Mouse (Mus musculus) erythroblast, embryonic 14.5 days (primary cell): ENCODE results near the gene Tmem211. TPM values are rescaled to one million over a fixed set of nuclear protein-coding genes. Genes with fewer than 3 reads are reported as not detected.

Experiments used
- H3K27me3 ChIP-seq: 2 replicates; pipeline ENCODE4 v1.6.1; 2012; ENCODE audit warnings: inconsistent platforms; ENCODE audit not compliant: control insufficient read depth
- H3K36me3 ChIP-seq: 2 replicates; pipeline ENCODE4 v1.6.1; 2012; ENCODE audit warnings: mild to moderate bottlenecking, inconsistent platforms; ENCODE audit not compliant: control insufficient read depth
- H3K4me1 ChIP-seq: 2 replicates; pipeline ENCODE4 v1.6.1; 2012; ENCODE audit warnings: inconsistent platforms; ENCODE audit not compliant: control insufficient read depth
- H3K4me3 ChIP-seq: replicated peaks from 2 replicates; pipeline ENCODE3; 2012; ENCODE audit warnings: moderate library complexity, mild to moderate bottlenecking, inconsistent platforms
- H3K9me3 ChIP-seq: 2 replicates; pipeline ENCODE4 v1.6.1; 2012; ENCODE audit warnings: low read length, inconsistent platforms, mixed read lengths; ENCODE audit not compliant: control insufficient read depth
- GATA1 ChIP-seq: IDR thresholded peaks from 2 replicates; pipeline ENCODE4 v1.6.1; 2012; ENCODE audit warnings: low read length, inconsistent platforms, mixed read lengths
- TAL1 ChIP-seq: IDR thresholded peaks from 3 replicates; pipeline ENCODE4 v1.6.1; 2012; ENCODE audit warnings: low read length, inconsistent platforms, mixed read lengths
- polyA plus RNA-seq: library from polyadenylated mRNA; stranded (reverse); fragments of >175 nt; gene quantifications from 2 replicates; pipeline ENCODE4 v1.2.3, GENCODE M21; 2012

The Tmem211 gene
- polyA plus RNA-seq, 1 experiment, result not detected

DNA sequence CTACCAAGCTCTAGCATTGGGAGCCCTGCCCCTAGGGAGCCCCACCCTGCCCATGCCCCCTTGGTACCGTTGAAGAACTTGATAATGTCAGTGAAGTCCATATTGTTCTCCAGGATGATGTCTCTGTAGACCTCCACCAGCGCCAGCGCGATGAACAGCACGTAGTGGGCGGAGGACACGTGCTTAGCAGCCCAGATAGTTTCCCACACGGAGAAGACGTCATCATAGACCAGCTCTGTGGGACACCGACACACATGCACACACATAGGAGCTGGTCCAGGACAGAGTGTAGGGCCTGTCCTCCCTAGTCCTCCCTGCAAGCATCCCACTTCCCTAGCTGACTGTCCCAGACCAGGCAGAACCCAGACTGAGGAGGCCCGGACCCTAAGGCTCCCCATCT, 24.1 kb downstream of the Tmem211 start:
- TF ChIP-seq GATA1 (no peak), TAL1 (no peak)
- peaks cover 2% of the 10 kb centered on the region for H3K4me1 ChIP-seq
- no peaks in the 10 kb centered on the region for H3K27me3 ChIP-seq
- no peaks in the 10 kb centered on the region for H3K9me3 ChIP-seq
- no peak overlapping the region for H3K4me3 ChIP-seq
- no peaks in the 10 kb centered on the region for H3K36me3 ChIP-seq

DNA sequence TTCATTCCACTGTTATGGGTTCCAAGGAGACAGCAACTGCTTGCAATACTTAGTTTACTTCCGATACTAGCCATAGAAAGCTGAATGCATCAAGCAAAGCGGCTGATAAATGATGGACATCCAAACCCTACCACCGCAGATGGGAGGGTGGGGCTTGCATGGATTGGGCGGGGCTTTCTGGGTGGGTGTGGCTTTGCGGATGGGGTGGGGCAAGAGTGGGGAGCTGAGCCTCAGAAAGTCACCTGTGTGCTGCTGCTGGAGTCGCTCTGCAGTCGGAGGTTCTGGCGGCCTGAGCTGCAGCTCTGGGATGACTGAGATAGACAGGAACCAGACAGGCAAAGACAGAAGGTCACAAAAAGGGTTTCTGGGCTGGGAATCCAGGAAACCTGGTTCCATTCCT, 38.9 kb downstream of the Tmem211 start:
- Histone ChIP-seq H3K4me3 (no peak overlapping the region), H3K27me3 (no peaks in the 10 kb centered on the region), H3K36me3 (no peaks in the 10 kb centered on the region), H3K9me3 (peaks cover 24% of the 10 kb centered on the region), H3K4me1 (no peaks in the 10 kb centered on the region)
- TF ChIP-seq GATA1 (no peak), TAL1 (no peak)

DNA sequence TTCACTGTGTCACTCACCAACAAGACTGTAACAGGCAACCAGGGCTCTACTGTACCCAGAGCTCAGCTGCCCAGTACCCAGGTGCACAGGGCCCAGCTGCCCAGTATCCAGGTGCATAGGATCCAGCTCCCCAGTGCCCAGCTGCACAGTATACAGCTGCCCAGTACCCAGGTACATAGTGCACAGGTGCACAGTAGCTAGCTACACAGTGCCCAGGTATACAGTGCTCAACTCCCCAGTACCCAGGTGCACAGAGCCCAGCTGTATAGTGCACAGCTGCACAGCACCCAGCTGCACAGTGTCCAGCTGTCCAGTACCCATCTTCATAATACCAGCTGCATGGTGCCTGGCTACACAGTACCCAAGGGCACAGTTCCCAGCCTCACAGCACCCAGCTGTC, 41.5 kb downstream of the Tmem211 start:
- no peaks in the 10 kb centered on the region for H3K36me3 ChIP-seq
- no peak overlapping the region for H3K4me3 ChIP-seq
- peaks cover 23% of the 10 kb centered on the region for H3K9me3 ChIP-seq
- H3K4me1 ChIP-seq, result no peaks in the 10 kb centered on the region
- no peaks in the 10 kb centered on the region for H3K27me3 ChIP-seq
- TF ChIP-seq TAL1, result no peak
- TF ChIP-seq GATA1, result no peak

DNA sequence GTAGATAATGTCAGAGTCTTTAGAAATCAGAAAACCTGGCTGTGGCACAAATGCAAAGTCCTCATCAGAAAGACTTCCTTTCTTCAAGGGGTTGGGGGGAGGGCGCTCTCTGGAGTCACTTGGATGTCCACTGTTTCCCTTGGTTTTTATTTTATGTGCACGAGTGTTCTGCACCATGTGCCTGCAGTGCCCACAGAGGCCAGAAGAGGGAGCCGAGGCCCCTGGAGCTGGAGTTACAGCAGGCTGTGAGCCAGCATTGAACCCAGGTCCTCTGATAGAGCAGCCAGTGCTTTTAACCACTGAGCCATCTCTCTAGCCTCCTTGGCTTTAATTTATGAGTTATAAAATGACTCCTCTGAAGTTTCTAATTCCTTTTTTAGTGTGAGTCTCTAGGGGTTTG, 43.3 kb downstream of the Tmem211 start:
- Histone ChIP-seq H3K9me3 (peaks cover 8% of the 10 kb centered on the region), H3K4me3 (no peak overlapping the region), H3K36me3 (no peaks in the 10 kb centered on the region), H3K4me1 (no peaks in the 10 kb centered on the region), H3K27me3 (no peaks in the 10 kb centered on the region)
- no peak for TF ChIP-seq GATA1

DNA sequence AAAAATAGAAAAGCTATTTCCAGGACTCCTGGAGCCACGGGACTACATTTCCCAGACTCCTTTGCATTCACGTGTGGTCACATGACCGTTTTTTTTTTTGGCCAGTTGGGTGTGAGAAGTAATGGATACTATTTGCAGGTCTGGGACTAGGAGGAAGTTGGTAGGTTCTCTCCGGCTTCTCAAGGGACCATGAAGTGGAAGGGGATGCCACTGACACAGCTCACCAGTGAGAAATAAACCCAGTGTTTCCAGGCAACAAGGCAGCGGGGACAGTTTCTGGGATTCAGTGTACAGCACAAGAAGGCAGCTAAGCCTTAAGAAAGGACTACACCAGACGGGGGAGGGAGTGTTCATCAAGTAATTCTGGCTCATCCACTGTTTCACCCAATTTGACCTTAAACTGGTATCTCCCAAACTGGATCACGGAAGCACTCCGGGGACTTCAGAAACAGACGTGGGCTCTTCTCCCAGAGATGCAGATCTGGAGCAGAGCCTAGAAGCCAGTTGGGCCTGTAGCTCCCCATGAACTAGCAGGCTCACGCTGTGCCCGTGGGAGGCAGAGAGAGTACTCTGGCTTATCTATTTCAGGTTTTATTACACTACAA, 44.6 kb downstream of the Tmem211 start:
- no peaks in the 10 kb centered on the region for H3K27me3 ChIP-seq
- H3K4me3 ChIP-seq, result no peak overlapping the region
- no peaks in the 10 kb centered on the region for H3K4me1 ChIP-seq
- H3K36me3 ChIP-seq, result no peaks in the 10 kb centered on the region
- H3K9me3 ChIP-seq, result peaks cover under 1% of the 10 kb centered on the region; the same call in 1 of the 2 replicates
- no peak for TF ChIP-seq GATA1
- TF ChIP-seq TAL1, result no peak

DNA sequence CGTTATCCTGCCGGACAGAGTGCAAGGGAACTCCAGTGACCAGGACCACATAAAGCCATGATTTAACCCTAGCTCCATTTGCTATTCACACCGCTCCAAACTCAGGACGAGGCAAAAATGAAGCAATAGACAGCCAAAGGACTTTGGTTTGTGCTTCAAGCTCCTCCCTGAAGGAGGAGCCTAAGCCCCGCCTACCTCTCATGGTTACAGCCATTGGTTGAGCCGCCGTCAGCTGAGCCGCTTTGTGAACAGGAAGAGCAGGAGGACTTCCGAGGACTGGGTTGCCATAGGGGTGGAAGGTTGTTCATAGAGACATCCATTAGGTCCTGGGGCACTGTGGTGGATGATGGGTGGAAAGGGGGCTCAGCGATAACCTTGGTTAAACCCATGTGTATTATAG, 49.1 kb downstream of the Tmem211 start:
- Histone ChIP-seq H3K27me3 (no peaks in the 10 kb centered on the region), H3K9me3 (no peaks in the 10 kb centered on the region), H3K36me3 (no peaks in the 10 kb centered on the region; the same call in 1 of the 2 replicates), H3K4me3 (no peak overlapping the region), H3K4me1 (no peaks in the 10 kb centered on the region)
- TF ChIP-seq GATA1, result no peak
- no peak for TF ChIP-seq TAL1

DNA sequence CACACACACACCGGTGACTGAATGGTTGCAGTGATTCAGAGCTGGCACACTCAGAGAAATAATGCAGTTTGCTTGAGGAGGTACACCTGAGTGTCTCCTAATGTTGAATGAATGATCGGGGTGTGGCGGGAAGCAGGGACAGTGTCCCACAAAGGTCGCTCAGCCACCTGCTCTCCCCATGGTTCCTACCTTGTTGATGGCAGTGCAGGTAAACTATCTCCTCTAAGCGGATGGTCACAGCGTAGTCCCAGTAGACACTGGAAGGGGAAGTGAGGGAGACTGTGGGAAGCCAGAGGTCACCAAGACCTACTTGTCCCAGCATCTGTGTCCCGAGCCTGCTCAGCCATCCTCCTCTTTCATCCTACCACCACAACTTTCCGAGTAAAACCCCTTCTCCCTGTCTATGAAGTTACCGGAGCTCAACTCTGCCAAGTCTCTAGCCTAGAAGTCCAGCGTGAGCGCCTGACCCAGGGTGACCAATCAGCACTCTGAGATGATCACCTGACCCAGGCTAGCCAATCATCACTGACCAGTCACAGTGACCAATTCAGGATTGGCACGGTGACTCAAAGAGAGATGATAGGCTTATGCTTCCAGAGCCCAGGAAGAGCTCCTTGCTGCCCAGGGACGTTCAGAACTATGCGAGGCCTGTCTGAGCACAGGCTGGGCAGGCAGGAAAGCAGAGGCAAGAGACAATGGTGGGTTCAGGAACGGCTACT, 53.6 kb downstream of the Tmem211 start:
- Histone ChIP-seq H3K9me3 (no peaks in the 10 kb centered on the region), H3K27me3 (no peaks in the 10 kb centered on the region; the same call in 1 of the 2 replicates), H3K4me1 (no peaks in the 10 kb centered on the region), H3K36me3 (no peaks in the 10 kb centered on the region; the same call in 1 of the 2 replicates), H3K4me3 (peak overlapping the region; percentile 40)
- no peak for TF ChIP-seq GATA1
- TF ChIP-seq TAL1, result no peak

DNA sequence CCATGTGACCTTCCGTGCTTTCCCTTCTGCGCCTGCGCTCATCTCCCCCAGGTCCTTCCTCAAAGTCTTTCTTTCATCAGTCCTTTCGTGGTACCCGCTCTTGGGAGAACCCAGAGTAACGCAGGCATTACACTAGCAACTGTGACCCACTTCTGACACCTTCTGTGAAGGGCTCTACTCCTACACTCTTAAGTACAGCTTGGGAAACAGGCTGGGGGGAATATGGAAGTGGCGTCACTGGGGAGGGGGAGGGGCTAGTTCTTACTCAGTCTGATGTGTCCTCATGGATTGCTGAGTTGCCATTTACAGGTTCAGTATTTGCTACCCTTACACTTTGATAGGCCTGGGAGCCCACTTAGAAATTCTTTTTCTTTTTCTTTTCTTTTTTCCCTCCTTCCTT, 54.8 kb downstream of the Tmem211 start:
- H3K4me1 ChIP-seq, result no peaks in the 10 kb centered on the region
- no peaks in the 10 kb centered on the region; the same call in 1 of the 2 replicates for H3K36me3 ChIP-seq
- TF ChIP-seq GATA1, result no peak
- TF ChIP-seq TAL1, result no peak
- H3K27me3 ChIP-seq, result no peaks in the 10 kb centered on the region; the same call in 1 of the 2 replicates
- H3K9me3 ChIP-seq, result no peaks in the 10 kb centered on the region
- no peak overlapping the region for H3K4me3 ChIP-seq

DNA sequence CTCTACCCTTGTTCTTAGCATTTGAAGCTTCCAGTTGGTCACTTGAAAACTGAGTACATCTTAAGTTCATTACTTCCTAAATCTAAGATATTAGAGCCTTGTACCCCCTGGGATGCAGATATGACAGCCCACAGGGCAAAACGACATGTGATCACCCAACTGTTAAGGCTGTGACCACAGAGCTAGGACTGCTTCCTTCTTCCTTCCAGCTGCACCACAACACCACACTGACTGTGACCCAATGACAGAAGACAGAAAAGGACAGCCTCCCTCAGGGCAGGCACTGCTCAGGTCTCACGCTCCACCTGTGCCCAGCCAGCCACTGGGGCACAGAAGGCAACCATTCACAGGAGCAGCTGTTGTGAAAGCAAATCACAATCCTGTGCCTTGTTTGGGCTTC, 57.0 kb downstream of the Tmem211 start:
- Histone ChIP-seq H3K27me3 (peaks cover 19% of the 10 kb centered on the region), H3K4me3 (no peak overlapping the region), H3K9me3 (peaks cover 2% of the 10 kb centered on the region; the same call in 1 of the 2 replicates), H3K4me1 (no peaks in the 10 kb centered on the region), H3K36me3 (no peaks in the 10 kb centered on the region)
- TF ChIP-seq GATA1, result no peak
- TF ChIP-seq TAL1, result no peak

DNA sequence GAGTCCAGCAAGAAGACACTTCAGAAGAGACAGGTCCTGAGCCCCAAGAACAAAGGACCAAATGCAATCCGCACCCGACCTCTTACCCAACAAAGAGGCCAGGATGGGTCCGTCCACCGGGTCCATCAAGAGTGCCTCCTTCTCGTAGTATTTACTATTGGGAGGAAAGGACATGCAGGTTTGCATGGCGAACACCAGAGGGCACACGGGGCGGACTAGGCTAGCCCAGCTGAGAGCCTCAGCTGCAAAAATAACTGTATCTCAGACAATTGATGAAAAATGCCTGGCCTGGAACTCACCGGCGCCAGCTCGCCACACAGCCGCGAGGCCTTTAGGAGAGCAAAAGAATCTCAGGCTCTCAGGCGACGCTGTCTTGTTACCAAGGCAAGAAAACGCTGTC, 58.8 kb downstream of the Tmem211 start:
- Histone ChIP-seq H3K36me3 (no peaks in the 10 kb centered on the region), H3K4me1 (no peaks in the 10 kb centered on the region), H3K9me3 (peaks cover 2% of the 10 kb centered on the region; the same call in 1 of the 2 replicates), H3K27me3 (peaks cover 20% of the 10 kb centered on the region), H3K4me3 (no peak overlapping the region)
- TF ChIP-seq TAL1 (no peak), GATA1 (no peak)
